Mouse (Mus musculus) thymus, adult 2 months (tissue): Measurements from ENCODE around the gene Kirrel3.

Source experiments
- CTCF ChIP-seq: fragments of 200-500 bp; IDR thresholded peaks from 2 replicates; pipeline ENCODE4 v1.5.1; 2012; ENCODE audit warnings: mild to moderate bottlenecking, control low read depth, low read length, moderate library complexity, borderline replicate concordance; ENCODE audit not compliant: control insufficient read depth, poor library complexity, insufficient read depth; ENCODE audit errors: extremely low read depth
- POLR2A ChIP-seq: fragments of 200-500 bp; IDR thresholded peaks from 2 replicates; pipeline ENCODE4 v1.6.1; 2012; ENCODE audit warnings: mild to moderate bottlenecking, low read length, control low read depth, moderate library complexity; ENCODE audit not compliant: control insufficient read depth, poor library complexity, insufficient read depth; ENCODE audit errors: extremely low read depth

DNA sequence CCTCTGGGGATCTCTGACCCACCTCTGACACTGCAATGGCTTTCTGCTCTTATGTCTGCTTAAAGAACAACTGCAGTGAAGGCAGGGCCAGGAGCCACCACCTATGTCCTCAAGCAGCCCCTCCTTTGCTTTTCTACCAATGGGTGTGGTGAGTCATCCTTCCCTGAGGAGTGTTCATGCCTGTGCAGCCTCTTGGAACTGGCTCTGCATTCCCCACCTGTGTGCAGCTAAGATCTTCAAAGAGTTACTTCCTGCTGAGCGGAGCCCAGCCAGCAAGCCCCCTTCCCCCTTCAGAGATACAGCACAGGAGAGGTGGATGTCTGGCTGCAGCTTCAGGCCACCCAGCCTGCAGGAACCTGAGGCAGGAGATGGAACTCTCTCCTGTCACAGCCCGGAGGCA, 265.2 kb downstream of the Kirrel3 start:
- TF ChIP-seq CTCF (no peak), POLR2A (no peak)
